Mouse (Mus musculus) lung, embryonic 14.5 days (tissue): ENCODE measurements around the gene Fyn. TPM values are rescaled to one million over a fixed set of nuclear protein-coding genes. Genes with fewer than 3 reads are reported as not detected.

ENCODE experiments used
- ATAC-seq: fragments of 200-750 bp; cut with Nextera tagmentation; 2 replicates; pipeline ENCODE4 v1.8.0; 2017; ENCODE audit warnings: mild to moderate bottlenecking, moderate TSS enrichment, moderate library complexity; ENCODE audit not compliant: insufficient read depth
- DNase-seq: peaks from one replicate; pipeline ENCODE4 v3.0.0-alpha.2; 2015
- H3K27ac ChIP-seq: fragments of 300-500 bp; sonication (generic); 2 replicates; pipeline ENCODE4 v1.5.1; 2014; ENCODE audit warnings: low read depth, mild to moderate bottlenecking, moderate library complexity
- H3K27me3 ChIP-seq: fragments of 300-500 bp; sonication (generic); 2 replicates; pipeline ENCODE4 v1.6.1; 2014; ENCODE audit warnings: low read length, control low read depth; ENCODE audit not compliant: insufficient read depth
- H3K36me3 ChIP-seq: fragments of 300-500 bp; sonication (generic); 2 replicates; pipeline ENCODE4 v1.6.1; 2014; ENCODE audit warnings: control low read depth; ENCODE audit not compliant: insufficient read depth
- H3K4me1 ChIP-seq: fragments of 300-500 bp; sonication (generic); 2 replicates; pipeline ENCODE4 v1.6.1; 2014; ENCODE audit warnings: antibody characterized with exemption, control low read depth; ENCODE audit not compliant: insufficient read depth
- H3K4me2 ChIP-seq: fragments of 300-500 bp; sonication (generic); 2 replicates; pipeline ENCODE4 v1.6.1; 2014; ENCODE audit warnings: mild to moderate bottlenecking
- H3K4me3 ChIP-seq: fragments of 300-500 bp; sonication (generic); 2 replicates; pipeline ENCODE4 v1.5.1; 2014; ENCODE audit warnings: low read depth, low read length
- H3K9ac ChIP-seq: fragments of 300-500 bp; sonication (generic); 2 replicates; pipeline ENCODE4 v1.6.1; 2014
- H3K9me3 ChIP-seq: fragments of 300-500 bp; sonication (generic); 2 replicates; pipeline ENCODE4 v1.6.1; 2016; ENCODE audit warnings: low read depth, low read length, control low read depth
- CTCF ChIP-seq: IDR thresholded peaks from 2 replicates; pipeline ENCODE4 v1.5.1; 2016; ENCODE audit warnings: antibody characterized with exemption, low read depth
- WGBS: fragments of 180-500 bp; shearing (Covaris S2); extraction: QIAGEN DNeasy Blood & Tissue Kit; methylation state at CpG from one replicate; pipeline ENCODE4 v1.1.7; 2014; 5-methylcytosine and 5-hydroxymethylcytosine counted together
- polyA plus RNA-seq: library from polyadenylated mRNA; unstranded; fragments of >200 nt; fragmentation: Nextera tagmentation; extraction: Ambion mirVana; gene quantifications from 2 replicates; pipeline ENCODE4 v1.2.1, GENCODE M21; 2014

Gene Fyn
- polyA plus RNA-seq, 1 experiment from 2014 or later: 30.3 TPM

DNA sequence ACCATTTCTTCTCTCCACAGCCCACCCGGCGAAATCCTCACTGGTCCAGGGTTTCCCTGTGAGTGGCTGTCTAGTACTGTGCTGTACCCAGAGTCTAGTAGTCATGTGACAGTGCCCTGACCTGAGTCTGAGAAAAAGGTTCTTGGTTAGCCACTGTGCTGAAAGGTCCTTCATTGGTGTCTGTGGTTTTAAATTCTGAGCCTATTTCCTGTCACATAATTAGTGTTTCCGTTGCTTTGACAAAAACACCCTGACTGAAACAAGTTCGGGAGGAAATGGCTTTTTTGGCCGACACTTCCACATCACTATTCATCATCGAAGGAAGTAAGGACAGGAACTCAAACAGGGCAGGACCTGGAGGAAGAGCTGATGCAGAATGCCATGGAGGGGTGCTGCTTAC is 33.8 kb downstream of the Fyn start:
- Histone ChIP-seq H3K4me1 (peaks cover 10% of the 10 kb centered on the region), H3K27me3 (no peaks in the 10 kb centered on the region), H3K9me3 (no peaks in the 10 kb centered on the region), H3K27ac (no peak overlapping the region), H3K36me3 (peaks cover 9% of the 10 kb centered on the region), H3K9ac (no peak overlapping the region), H3K4me2 (no peak overlapping the region), H3K4me3 (no peak overlapping the region)
- ATAC-seq: no peak
- 64% methylated on average over 6 of the region's 6 CpGs for WGBS
- no peak for TF ChIP-seq CTCF
- DNase-seq: peak; percentile 49

DNA sequence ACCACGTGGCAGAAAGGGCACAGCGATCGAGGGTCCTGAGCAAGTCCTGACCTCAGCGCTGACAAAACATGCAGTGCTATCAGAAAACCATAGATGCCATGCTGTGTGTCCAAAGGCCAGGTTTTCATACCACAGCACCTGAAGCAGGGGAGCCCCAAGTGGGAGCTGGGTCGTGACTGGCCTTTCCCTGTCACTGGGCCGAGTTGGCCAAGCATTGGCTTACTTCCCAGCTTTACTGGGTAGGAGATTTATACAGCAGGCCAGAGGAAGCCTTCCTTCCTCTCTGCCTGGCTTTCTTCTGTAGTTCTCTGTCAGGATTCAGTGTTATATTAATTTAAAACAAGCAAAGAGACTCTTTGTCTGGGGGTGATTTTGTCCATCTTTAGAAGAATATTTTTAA is 35.1 kb downstream of the Fyn start:
- peaks cover 10% of the 10 kb centered on the region for H3K4me1 ChIP-seq
- no peak overlapping the region for H3K9ac ChIP-seq
- no peak overlapping the region for H3K4me3 ChIP-seq
- no peaks in the 10 kb centered on the region for H3K9me3 ChIP-seq
- no peak overlapping the region for H3K27ac ChIP-seq
- peaks cover 4% of the 10 kb centered on the region for H3K36me3 ChIP-seq
- no peak for ATAC-seq
- no peak overlapping the region for H3K4me2 ChIP-seq
- WGBS: 77% methylated on average over 6 of the region's 6 CpGs
- TF ChIP-seq CTCF: no peak
- DNase-seq: no peak
- H3K27me3 ChIP-seq: no peaks in the 10 kb centered on the region

DNA sequence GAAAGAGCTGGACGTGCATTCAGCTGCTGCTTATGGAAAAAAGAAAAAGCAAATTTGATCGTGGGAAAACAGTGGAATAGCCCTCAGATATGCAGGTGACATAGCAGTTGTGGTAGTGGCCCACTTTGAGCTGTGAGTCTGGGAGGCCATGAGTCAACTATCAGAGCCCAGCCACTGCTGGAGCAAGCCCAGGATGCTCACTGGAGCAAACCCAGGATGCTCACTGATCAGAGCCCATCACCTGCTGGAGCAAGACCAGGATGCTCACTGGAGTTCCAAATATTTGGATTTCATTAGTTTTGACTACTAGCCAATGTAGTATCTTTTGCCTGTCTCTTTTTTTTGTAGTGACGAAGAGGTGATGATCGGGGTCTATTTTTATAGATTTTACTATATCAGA is 35.5 kb downstream of the Fyn start:
- H3K4me2 ChIP-seq: no peak overlapping the region
- H3K4me3 ChIP-seq: no peak overlapping the region
- ATAC-seq: no peak
- no peaks in the 10 kb centered on the region for H3K27me3 ChIP-seq
- H3K4me1 ChIP-seq: peaks cover 10% of the 10 kb centered on the region
- H3K9ac ChIP-seq: no peak overlapping the region
- DNase-seq: no peak
- 87% methylated on average over 4 of the region's 4 CpGs for WGBS
- peaks cover 4% of the 10 kb centered on the region for H3K36me3 ChIP-seq
- TF ChIP-seq CTCF: no peak
- no peaks in the 10 kb centered on the region for H3K9me3 ChIP-seq
- no peak overlapping the region for H3K27ac ChIP-seq

DNA sequence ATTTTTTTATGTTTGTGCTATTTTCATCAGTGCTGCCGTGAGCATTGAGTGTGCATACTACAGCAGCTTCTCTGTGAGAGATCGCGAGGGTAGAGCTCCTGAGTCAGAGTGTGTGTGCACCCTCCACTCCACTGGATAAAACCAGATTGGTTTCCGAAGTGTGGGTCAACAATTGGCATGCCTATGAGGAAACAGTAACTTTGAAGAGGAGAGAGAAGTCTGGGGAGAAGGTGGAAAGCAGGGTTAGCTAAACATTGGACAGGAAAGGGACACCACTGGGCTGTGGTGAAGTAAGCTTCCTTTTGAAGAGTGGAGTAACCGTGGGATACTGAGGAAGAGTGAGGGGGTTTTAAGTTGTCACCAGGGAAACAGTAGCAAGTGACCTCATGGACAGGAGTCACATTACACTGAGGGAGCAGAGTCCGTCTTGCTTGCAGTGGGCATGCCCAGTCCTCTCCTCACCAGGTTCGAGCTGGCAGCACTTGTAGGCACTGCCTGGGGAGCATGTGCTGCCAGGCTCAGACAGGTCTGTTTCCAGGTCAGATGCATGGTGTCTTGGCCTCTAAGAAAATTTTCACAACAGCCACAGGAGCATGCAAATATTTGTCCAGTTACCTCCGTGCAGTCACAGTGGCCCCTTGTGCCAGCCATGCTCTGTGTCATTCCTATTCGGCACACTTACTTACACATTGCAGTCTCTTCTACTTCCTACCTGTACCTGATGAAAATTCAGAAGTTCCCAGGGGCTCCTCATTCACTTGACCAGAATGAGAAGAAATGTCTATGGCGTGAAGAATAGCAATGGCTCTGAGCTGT is 37.5 kb downstream of the Fyn start:
- H3K4me2 ChIP-seq: no peak overlapping the region
- no peak for TF ChIP-seq CTCF

DNA sequence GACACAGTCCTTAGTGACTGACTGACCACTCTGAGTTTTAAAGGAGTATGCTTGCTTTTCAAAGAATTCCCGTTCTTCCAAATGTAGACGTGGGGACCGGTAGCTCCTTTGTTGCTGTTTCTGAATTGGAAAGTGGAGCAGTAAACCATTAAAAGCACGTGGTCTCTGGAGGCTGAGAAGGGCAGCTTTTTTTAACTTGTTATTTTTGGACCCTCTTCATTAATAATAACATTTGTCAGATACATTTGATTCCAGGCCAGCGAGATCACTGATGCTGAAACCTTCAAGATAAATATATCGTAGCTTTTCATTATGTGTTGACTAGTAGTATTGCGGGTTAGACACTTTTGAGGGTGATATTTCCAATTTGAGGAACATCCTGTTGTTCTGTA is 38.1 kb downstream of the Fyn start:
- ATAC-seq (no peak), DNase-seq (no peak)
- 48% methylated on average over 7 of the region's 7 CpGs for WGBS
- Histone ChIP-seq H3K9ac (no peak overlapping the region), H3K36me3 (no peaks in the 10 kb centered on the region), H3K4me3 (no peak overlapping the region), H3K9me3 (no peaks in the 10 kb centered on the region), H3K27ac (no peak overlapping the region), H3K4me1 (peaks cover 13% of the 10 kb centered on the region), H3K4me2 (no peak overlapping the region), H3K27me3 (no peaks in the 10 kb centered on the region)
- no peak for TF ChIP-seq CTCF

More for the DNA sequence above, 37.5 kb downstream of the Fyn start:
- Histone ChIP-seq H3K27me3 (no peaks in the 10 kb centered on the region), H3K4me3 (no peak overlapping the region), H3K9me3 (no peaks in the 10 kb centered on the region), H3K27ac (no peak overlapping the region), H3K9ac (no peak overlapping the region), H3K36me3 (no peaks in the 10 kb centered on the region), H3K4me1 (peaks cover 13% of the 10 kb centered on the region)
- WGBS: 45% methylated on average over 10 of the region's 10 CpGs
- ATAC-seq (peak; percentile 47; the same call in 1 of the 2 replicates), DNase-seq (no peak)

DNA sequence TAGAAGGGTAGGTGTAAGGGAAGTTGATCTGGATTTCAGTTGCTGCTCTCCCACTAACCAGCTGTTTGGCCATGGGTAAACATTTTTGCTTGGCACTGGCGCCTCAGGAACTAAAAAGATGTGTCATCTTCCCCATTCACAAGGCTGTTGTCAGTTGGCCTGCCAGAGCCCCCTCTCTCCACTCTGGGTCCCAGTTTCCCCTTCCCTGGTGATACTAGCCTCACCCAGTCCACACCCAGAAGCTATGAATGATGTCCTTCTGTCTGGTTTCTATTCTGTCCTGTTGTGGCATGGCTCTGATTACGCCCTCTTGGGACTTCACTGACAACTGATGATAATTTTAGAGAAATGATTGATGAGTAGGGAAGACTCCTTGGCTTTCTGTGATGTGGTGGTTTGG is 38.9 kb downstream of the Fyn start:
- Histone ChIP-seq H3K27ac (no peak overlapping the region), H3K27me3 (no peaks in the 10 kb centered on the region), H3K4me2 (no peak overlapping the region), H3K9ac (no peak overlapping the region), H3K4me1 (peaks cover 13% of the 10 kb centered on the region), H3K4me3 (no peak overlapping the region), H3K9me3 (no peaks in the 10 kb centered on the region), H3K36me3 (no peaks in the 10 kb centered on the region)
- TF ChIP-seq CTCF: no peak
- WGBS: 88% methylated on average over 2 of the region's 2 CpGs
- no peak for ATAC-seq
- no peak for DNase-seq

DNA sequence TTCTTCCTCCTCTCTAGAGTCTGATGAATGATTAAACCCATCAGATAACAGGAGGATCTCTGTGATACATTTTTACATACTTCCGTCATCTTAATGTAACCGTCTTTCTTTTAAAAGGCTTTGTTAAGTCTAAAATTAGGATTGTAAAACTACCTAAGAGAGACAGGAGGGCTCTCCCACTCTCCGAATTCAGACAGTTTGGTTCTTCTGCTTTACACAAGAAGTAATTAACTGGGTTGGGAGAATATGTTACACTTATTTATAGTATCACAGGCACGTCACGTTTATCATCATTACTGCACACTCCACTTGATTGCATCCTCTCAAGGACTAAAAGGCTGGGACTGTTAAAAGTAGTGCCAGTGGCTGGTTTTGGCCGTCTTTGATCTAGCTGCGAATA is 40.9 kb downstream of the Fyn start:
- ATAC-seq (no peak), DNase-seq (no peak)
- H3K4me2 ChIP-seq: no peak overlapping the region
- H3K27ac ChIP-seq: no peak overlapping the region
- peaks cover 13% of the 10 kb centered on the region for H3K4me1 ChIP-seq
- H3K4me3 ChIP-seq: no peak overlapping the region
- no peak for TF ChIP-seq CTCF
- H3K9me3 ChIP-seq: no peaks in the 10 kb centered on the region
- no peaks in the 10 kb centered on the region for H3K27me3 ChIP-seq
- H3K36me3 ChIP-seq: no peaks in the 10 kb centered on the region
- no peak overlapping the region for H3K9ac ChIP-seq
- 56% methylated on average over 7 of the region's 7 CpGs for WGBS
